Mouse (Mus musculus) embryonic facial prominence, embryonic 12.5 days (tissue): Measurements from ENCODE around the gene Rasa3. TPM values are rescaled to one million over a fixed set of nuclear protein-coding genes. Genes with fewer than 3 reads are reported as not detected.

ENCODE experiments used
- ATAC-seq: fragments of 200-750 bp; cut with Nextera tagmentation; 2 replicates; pipeline ENCODE4 v1.8.0; 2017; ENCODE audit not compliant: insufficient number of reproducible peaks, insufficient read depth, low FRiP score, low TSS enrichment
- H3K27ac ChIP-seq: fragments of 300-500 bp; sonication (generic); 2 replicates; pipeline ENCODE4 v1.5.1; 2016; ENCODE audit warnings: mild to moderate bottlenecking
- H3K27me3 ChIP-seq: fragments of 300-500 bp; sonication (generic); 2 replicates; pipeline ENCODE4 v1.6.1; 2016; ENCODE audit warnings: mild to moderate bottlenecking, moderate library complexity
- H3K36me3 ChIP-seq: fragments of 300-500 bp; sonication (generic); 2 replicates; pipeline ENCODE4 v1.6.1; 2016; ENCODE audit warnings: mild to moderate bottlenecking
- H3K4me1 ChIP-seq: fragments of 300-500 bp; sonication (generic); 2 replicates; pipeline ENCODE4 v1.6.1; 2016
- H3K4me2 ChIP-seq: fragments of 300-500 bp; sonication (generic); replicated peaks from 2 replicates; pipeline ENCODE4 v1.6.1; 2016; ENCODE audit warnings: mild to moderate bottlenecking, moderate library complexity
- H3K4me3 ChIP-seq: fragments of 300-500 bp; sonication (generic); 2 replicates; pipeline ENCODE4 v1.5.1; 2016; ENCODE audit warnings: mild to moderate bottlenecking
- H3K9ac ChIP-seq: fragments of 300-500 bp; sonication (generic); 2 replicates; pipeline ENCODE4 v1.6.1; 2016; ENCODE audit warnings: mild to moderate bottlenecking, moderate library complexity
- H3K9me3 ChIP-seq: fragments of 300-500 bp; sonication (generic); 2 replicates; pipeline ENCODE4 v1.6.1; 2016; ENCODE audit warnings: mild to moderate bottlenecking, moderate library complexity
- WGBS: fragments of 180-500 bp; shearing (Covaris S2); methylation state at CpG from one replicate; pipeline ENCODE4 v1.1.7; 2016; 5-methylcytosine and 5-hydroxymethylcytosine counted together
- polyA plus RNA-seq: library from polyadenylated mRNA; unstranded; fragments of >200 nt; fragmentation: Nextera tagmentation; extraction: Ambion mirVana; gene quantifications from 2 replicates; pipeline ENCODE4 v1.2.1, GENCODE M21; 2016

Rasa3 gene
- polyA plus RNA-seq, 1 experiment from 2014 or later = 26.1 TPM

GRCm38 (mm10) chr8:13609971-13610370 is 67.4 kb downstream of the Rasa3 start:
- H3K4me3 ChIP-seq = no peak overlapping the region
- ATAC-seq = no peak
- peaks cover 12% of the 10 kb centered on the region for H3K36me3 ChIP-seq
- 84% methylated on average over 5 of the region's 5 CpGs for WGBS
- H3K27me3 ChIP-seq = no peaks in the 10 kb centered on the region
- no peak overlapping the region for H3K27ac ChIP-seq
- no peak overlapping the region for H3K4me2 ChIP-seq
- peaks cover 5% of the 10 kb centered on the region; the same call in 1 of the 2 replicates for H3K4me1 ChIP-seq
- no peaks in the 10 kb centered on the region; the same call in 1 of the 2 replicates for H3K9me3 ChIP-seq
- H3K9ac ChIP-seq = no peak overlapping the region

GRCm38 (mm10) chr8:13608946-13609345 is 68.5 kb downstream of the Rasa3 start:
- ATAC-seq = no peak
- no peak overlapping the region for H3K9ac ChIP-seq
- peaks cover 12% of the 10 kb centered on the region for H3K36me3 ChIP-seq
- no peaks in the 10 kb centered on the region for H3K27me3 ChIP-seq
- 93% methylated on average over 6 of the region's 6 CpGs for WGBS
- no peaks in the 10 kb centered on the region for H3K4me1 ChIP-seq
- no peak overlapping the region for H3K4me2 ChIP-seq
- H3K9me3 ChIP-seq = no peaks in the 10 kb centered on the region; the same call in 1 of the 2 replicates
- H3K4me3 ChIP-seq = no peak overlapping the region
- no peak overlapping the region for H3K27ac ChIP-seq

DNA sequence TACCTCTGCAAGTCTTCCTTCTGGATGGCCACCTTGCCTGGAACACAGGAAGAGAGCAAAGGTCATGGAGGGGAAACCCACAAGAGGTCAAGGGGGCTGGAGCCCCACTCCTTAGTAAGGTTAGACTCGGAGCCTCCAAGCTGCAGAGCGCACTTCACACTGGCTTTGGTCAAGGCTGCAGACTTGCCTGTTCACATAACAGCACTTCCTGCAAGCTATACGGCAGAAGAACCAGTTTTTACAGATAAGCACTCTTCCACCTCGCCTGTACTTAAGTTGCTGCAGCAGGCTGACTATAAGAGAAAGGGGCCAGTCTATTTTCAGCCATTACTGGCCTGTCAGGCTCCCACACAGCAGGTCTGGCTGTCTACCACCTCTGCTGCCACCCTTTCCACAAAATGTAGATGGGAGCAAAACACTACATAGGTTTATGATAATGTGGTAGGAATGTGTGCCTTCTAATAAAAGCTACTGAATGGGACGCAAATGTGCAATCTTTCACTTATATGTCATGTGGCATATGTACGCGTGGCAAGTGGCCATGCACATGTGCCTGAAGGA is 71.4 kb downstream of the Rasa3 start:
- H3K27me3 ChIP-seq = no peaks in the 10 kb centered on the region
- H3K27ac ChIP-seq = no peak overlapping the region
- no peaks in the 10 kb centered on the region for H3K4me1 ChIP-seq
- no peaks in the 10 kb centered on the region for H3K9me3 ChIP-seq
- H3K4me3 ChIP-seq = no peak overlapping the region
- 77% methylated on average over 7 of the region's 7 CpGs for WGBS
- H3K9ac ChIP-seq = no peak overlapping the region
- peaks cover 3% of the 10 kb centered on the region; the same call in 1 of the 2 replicates for H3K36me3 ChIP-seq
- no peak overlapping the region for H3K4me2 ChIP-seq
- no peak for ATAC-seq

DNA sequence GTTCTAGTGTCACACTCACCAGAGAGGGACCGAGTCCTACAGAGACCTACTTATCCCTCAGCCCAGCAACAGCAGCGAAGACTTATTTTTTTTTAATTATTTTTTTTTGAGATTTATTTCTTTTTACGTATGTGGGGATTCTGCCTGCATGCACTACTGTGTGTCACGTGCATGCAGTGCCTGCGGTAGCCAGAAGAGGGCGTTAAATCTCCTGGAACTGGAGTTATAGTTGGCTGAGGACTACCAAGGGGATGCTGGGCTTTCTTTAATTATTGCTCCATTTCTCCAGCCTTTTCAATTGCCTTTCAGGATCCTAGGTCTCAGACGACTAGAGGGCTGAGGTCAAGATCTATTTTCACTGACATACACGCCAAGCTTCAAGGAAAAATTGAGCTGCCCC is 74.8 kb downstream of the Rasa3 start:
- no peaks in the 10 kb centered on the region for H3K27me3 ChIP-seq
- H3K4me3 ChIP-seq = no peak overlapping the region
- H3K9me3 ChIP-seq = no peaks in the 10 kb centered on the region
- H3K4me2 ChIP-seq = no peak overlapping the region
- no peak for ATAC-seq
- H3K27ac ChIP-seq = no peak overlapping the region
- H3K4me1 ChIP-seq = no peaks in the 10 kb centered on the region
- 60% methylated on average over 8 of the region's 8 CpGs for WGBS
- peaks cover 3% of the 10 kb centered on the region; the same call in 1 of the 2 replicates for H3K36me3 ChIP-seq
- no peak overlapping the region for H3K9ac ChIP-seq

DNA sequence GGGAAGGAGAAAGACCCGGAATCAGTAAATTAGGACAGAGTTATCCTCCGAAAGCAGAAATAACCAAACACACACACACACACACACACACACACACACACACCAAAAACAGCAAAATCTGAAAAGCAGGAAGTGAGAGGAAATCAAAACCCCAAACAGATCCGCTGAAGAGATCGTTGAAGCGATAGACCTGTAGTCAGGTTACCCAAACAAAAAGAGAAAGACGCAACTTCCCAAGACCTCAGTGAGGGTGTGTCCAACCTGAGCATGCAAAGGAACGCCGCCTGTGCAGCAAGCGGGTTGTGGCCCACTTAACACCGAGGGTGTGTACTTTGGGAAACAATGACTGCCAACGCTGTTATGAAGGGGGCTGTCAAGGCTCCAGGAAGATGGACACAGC is 76.2 kb downstream of the Rasa3 start:
- ATAC-seq = no peak
- Histone ChIP-seq H3K36me3 (peaks cover 11% of the 10 kb centered on the region; the same call in 1 of the 2 replicates), H3K4me2 (no peak overlapping the region), H3K27ac (no peak overlapping the region), H3K27me3 (no peaks in the 10 kb centered on the region), H3K4me1 (no peaks in the 10 kb centered on the region), H3K9ac (no peak overlapping the region), H3K9me3 (no peaks in the 10 kb centered on the region), H3K4me3 (no peak overlapping the region)
- 85% methylated on average over 11 of the region's 11 CpGs for WGBS

GRCm38 (mm10) chr8:13600716-13601115 is 76.7 kb downstream of the Rasa3 start:
- H3K27ac ChIP-seq = no peak overlapping the region
- no peaks in the 10 kb centered on the region for H3K4me1 ChIP-seq
- H3K27me3 ChIP-seq = no peaks in the 10 kb centered on the region
- ATAC-seq = no peak
- peaks cover 9% of the 10 kb centered on the region; the same call in 1 of the 2 replicates for H3K36me3 ChIP-seq
- H3K4me3 ChIP-seq = no peak overlapping the region
- H3K4me2 ChIP-seq = no peak overlapping the region
- H3K9ac ChIP-seq = no peak overlapping the region
- 85% methylated on average over 10 of the region's 10 CpGs for WGBS
- no peaks in the 10 kb centered on the region for H3K9me3 ChIP-seq

DNA sequence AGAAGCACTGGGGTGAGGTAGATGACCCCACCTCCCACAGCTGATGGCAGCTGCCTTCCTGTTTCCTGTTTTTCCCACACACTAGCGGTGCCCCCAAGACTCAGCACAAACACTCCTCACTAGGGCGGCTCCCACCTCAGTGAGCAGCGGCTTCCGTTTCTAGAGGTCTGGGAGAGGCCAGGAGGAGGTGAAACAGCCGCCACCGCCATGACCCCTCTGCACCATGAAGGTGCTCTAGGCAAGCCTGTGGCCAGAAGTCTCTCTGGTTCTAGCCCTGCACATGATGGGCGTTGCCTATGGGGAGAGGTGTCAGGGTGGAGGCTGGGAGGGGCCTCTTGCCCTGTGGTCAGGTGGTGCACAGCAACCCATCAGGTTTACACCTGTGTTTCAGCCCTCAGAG is 77.2 kb downstream of the Rasa3 start:
- H3K27ac ChIP-seq = no peak overlapping the region
- H3K36me3 ChIP-seq = 0 out of 2 replicates have a peak, but pooled peaks cover 8% of the 10 kb centered on the region
- 74% methylated on average over 7 of the region's 7 CpGs for WGBS
- no peaks in the 10 kb centered on the region for H3K9me3 ChIP-seq
- no peak overlapping the region for H3K4me2 ChIP-seq
- H3K27me3 ChIP-seq = no peaks in the 10 kb centered on the region
- no peak overlapping the region for H3K4me3 ChIP-seq
- no peak for ATAC-seq
- H3K9ac ChIP-seq = no peak overlapping the region
- no peaks in the 10 kb centered on the region for H3K4me1 ChIP-seq

DNA sequence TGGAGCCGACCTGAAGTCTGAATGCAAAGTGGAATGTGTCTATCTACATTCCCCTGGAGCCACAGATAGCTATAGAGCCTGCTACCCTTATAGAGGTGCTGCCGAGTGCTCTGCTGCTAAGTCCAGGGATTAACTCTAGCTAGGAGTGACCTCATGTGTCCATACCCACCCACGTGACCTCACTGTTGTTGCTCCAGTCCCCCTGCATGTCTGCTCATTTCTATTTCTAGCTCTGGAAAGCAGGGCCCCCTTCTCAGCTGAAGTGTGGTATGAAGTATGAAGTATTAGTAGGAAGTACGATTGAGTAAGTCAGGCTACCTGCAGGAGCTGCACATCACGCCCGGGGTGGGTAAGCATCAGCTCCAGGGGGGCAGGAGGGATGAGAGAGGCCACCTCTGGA is 79.6 kb downstream of the Rasa3 start:
- no peak overlapping the region for H3K9ac ChIP-seq
- no peaks in the 10 kb centered on the region for H3K9me3 ChIP-seq
- no peak overlapping the region for H3K4me2 ChIP-seq
- 0 out of 2 replicates have a peak, but pooled peaks cover 8% of the 10 kb centered on the region for H3K36me3 ChIP-seq
- H3K4me3 ChIP-seq = no peak overlapping the region
- no peak for ATAC-seq
- whole genome bisulfite sequencing = 89% methylated on average over 6 of the region's 6 CpGs
- no peak overlapping the region for H3K27ac ChIP-seq
- no peaks in the 10 kb centered on the region for H3K4me1 ChIP-seq
- H3K27me3 ChIP-seq = no peaks in the 10 kb centered on the region

GRCm38 (mm10) chr8:13595861-13596260 is 81.5 kb downstream of the Rasa3 start:
- whole genome bisulfite sequencing = 89% methylated on average over 6 of the region's 6 CpGs
- Histone ChIP-seq H3K9me3 (no peaks in the 10 kb centered on the region), H3K4me1 (no peaks in the 10 kb centered on the region), H3K27ac (no peak overlapping the region), H3K9ac (no peak overlapping the region), H3K27me3 (no peaks in the 10 kb centered on the region), H3K36me3 (0 out of 2 replicates have a peak, but pooled peaks cover 8% of the 10 kb centered on the region), H3K4me3 (no peak overlapping the region), H3K4me2 (no peak overlapping the region)
- no peak for ATAC-seq

DNA sequence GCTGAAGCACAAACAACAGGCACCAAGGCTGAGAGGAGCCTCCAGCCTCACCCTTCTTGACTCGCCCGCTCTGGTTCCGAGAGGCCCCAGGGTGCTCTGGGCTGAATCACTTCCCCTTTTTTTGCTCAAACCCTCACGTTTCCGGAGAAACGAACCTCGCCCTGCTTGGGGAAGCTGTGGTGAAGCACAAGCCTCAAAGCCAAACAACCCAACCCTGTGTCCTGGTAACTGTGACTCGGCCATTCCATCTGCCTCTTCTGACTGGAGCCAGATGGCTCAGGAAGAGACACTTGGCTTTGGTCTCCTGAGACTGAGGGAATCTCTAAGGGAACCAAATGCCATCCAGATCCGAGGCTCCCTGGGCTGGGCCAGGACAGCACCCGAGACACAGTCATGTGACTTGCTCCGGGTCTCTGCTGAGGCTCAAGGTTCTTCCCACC is 82.5 kb downstream of the Rasa3 start:
- WGBS = 78% methylated on average over 11 of the region's 11 CpGs
- no peak overlapping the region for H3K4me3 ChIP-seq
- H3K9ac ChIP-seq = no peak overlapping the region
- H3K27ac ChIP-seq = no peak overlapping the region
- no peaks in the 10 kb centered on the region for H3K9me3 ChIP-seq
- no peaks in the 10 kb centered on the region for H3K27me3 ChIP-seq
- no peak overlapping the region for H3K4me2 ChIP-seq
- ATAC-seq = no peak
- 0 out of 2 replicates have a peak, but pooled peaks cover 8% of the 10 kb centered on the region for H3K36me3 ChIP-seq
- H3K4me1 ChIP-seq = no peaks in the 10 kb centered on the region

GRCm38 (mm10) chr8:13593340-13593739 is 84.1 kb downstream of the Rasa3 start:
- no peaks in the 10 kb centered on the region for H3K4me1 ChIP-seq
- no peaks in the 10 kb centered on the region for H3K27me3 ChIP-seq
- no peak overlapping the region for H3K4me3 ChIP-seq
- H3K27ac ChIP-seq = no peak overlapping the region
- no peaks in the 10 kb centered on the region for H3K9me3 ChIP-seq
- H3K9ac ChIP-seq = no peak overlapping the region
- WGBS = 81% methylated on average over 8 of the region's 8 CpGs
- H3K4me2 ChIP-seq = no peak overlapping the region
- ATAC-seq = no peak
- H3K36me3 ChIP-seq = 0 out of 2 replicates have a peak, but pooled peaks cover 8% of the 10 kb centered on the region

DNA sequence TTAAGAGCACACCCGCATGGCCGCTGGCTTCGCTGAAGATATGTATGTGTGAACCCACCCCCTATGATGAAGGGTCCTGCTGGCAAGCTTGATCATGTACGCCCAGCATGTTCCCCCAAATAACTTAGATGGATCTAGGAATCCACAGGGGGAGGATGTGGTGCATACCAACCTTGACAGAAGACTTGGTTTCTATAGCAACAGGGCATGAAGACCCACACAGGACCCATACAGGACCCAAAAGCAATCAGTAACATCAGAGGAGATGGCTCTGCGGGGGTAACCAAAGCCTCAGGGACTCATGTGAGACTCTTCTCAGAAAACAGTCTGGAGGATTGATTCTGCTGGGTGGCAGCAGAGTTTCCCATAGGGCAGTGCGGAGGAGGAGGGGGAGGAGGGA is 86.2 kb downstream of the Rasa3 start:
- no peaks in the 10 kb centered on the region for H3K36me3 ChIP-seq
- ATAC-seq = no peak
- no peaks in the 10 kb centered on the region for H3K27me3 ChIP-seq
- 79% methylated on average over 6 of the region's 6 CpGs for whole genome bisulfite sequencing
- no peak overlapping the region for H3K9ac ChIP-seq
- no peaks in the 10 kb centered on the region for H3K9me3 ChIP-seq
- H3K4me1 ChIP-seq = no peaks in the 10 kb centered on the region
- H3K4me2 ChIP-seq = no peak overlapping the region
- H3K27ac ChIP-seq = no peak overlapping the region
- no peak overlapping the region for H3K4me3 ChIP-seq
